Mouse (Mus musculus) mesoderm, embryonic 11.5 days (tissue): ENCODE data around the gene Trim56.
"Not testable (repeated sequence)": the region's sequence is repeated elsewhere in the genome, so short reads cannot be mapped to it uniquely, and the experiment has no call there.

ENCODE experiments used
- DNase-seq: peaks from one replicate; pipeline ENCODE4 v3.0.0-alpha.2; 2012; ENCODE audit warnings: low read depth, low spot score

Gene Trim56

GRCm38 (mm10) chr5:137115866-137116847 is at the start of gene Trim56:
Trim56 (minus strand) TSS chr5:137116209.
- DNase-seq: peak; percentile 41

GRCm38 (mm10) chr5:137161853-137162252 is 45.8 kb upstream of the Trim56 start:
- no peak for DNase-seq

GRCm38 (mm10) chr5:137159461-137159860 is 43.5 kb upstream of the Trim56 start:
- peak; percentile 23 for DNase-seq

GRCm38 (mm10) chr5:137153289-137153688 is 37.3 kb upstream of the Trim56 start:
- no peak for DNase-seq

GRCm38 (mm10) chr5:137152623-137153022 is 36.6 kb upstream of the Trim56 start:
- DNase-seq: no peak

GRCm38 (mm10) chr5:137149272-137149882 is 33.4 kb upstream of the Trim56 start, which contains the start of gene Muc3:
Muc3 (minus strand) TSS chr5:137149322.
- not testable (repeated sequence) for DNase-seq

- DNase-seq: no peak
These were observed 24.8 kb upstream of the Trim56 start for GRCm38 (mm10) chr5:137140836-137141235.

GRCm38 (mm10) chr5:137138977-137139376 is 23.0 kb upstream of the Trim56 start:
- DNase-seq: no peak

GRCm38 (mm10) chr5:137134959-137135358 is 18.9 kb upstream of the Trim56 start:
- DNase-seq: peak; percentile 56

- DNase-seq: peak; percentile 80
These were observed 15.5 kb upstream of the Trim56 start for GRCm38 (mm10) chr5:137131490-137131889.

GRCm38 (mm10) chr5:137129281-137129680 is 13.3 kb upstream of the Trim56 start:
- DNase-seq: no peak

- DNase-seq: no peak
These were observed 7.5 kb upstream of the Trim56 start for GRCm38 (mm10) chr5:137123516-137123915.

- peak; percentile 85 for DNase-seq
These were observed 6.7 kb upstream of the Trim56 start for GRCm38 (mm10) chr5:137122686-137123193.

- DNase-seq: no peak
These were observed 5.3 kb upstream of the Trim56 start for GRCm38 (mm10) chr5:137121280-137121679.

GRCm38 (mm10) chr5:137118878-137119277 is 2.9 kb upstream of the Trim56 start:
- no peak for DNase-seq

GRCm38 (mm10) chr5:137117994-137118393 is 2.0 kb upstream of the Trim56 start:
- DNase-seq: not testable (repeated sequence)

- no peak for DNase-seq
These were observed 978 bp upstream of the Trim56 start for GRCm38 (mm10) chr5:137116987-137117386.

- no peak for DNase-seq
These were observed 983 bp downstream of the Trim56 start for GRCm38 (mm10) chr5:137114891-137115561.

GRCm38 (mm10) chr5:137111542-137112408 is 4.2 kb downstream of the Trim56 start:
- DNase-seq: no peak

- DNase-seq: no peak
These were observed 5.1 kb downstream of the Trim56 start for GRCm38 (mm10) chr5:137110863-137111262.
